Mouse (Mus musculus): ENCODE measurements around the gene Mdm4.

GRCm38 (mm10) chr1:133014196-133014595 is 16.2 kb downstream of the Mdm4 start:
- TF ChIP-seq GATA1 (IDR thresholded peaks at IDR 0.05; ENCODE audit: borderline replicate concordance, low read length) (no peak), FLI1 (IDR thresholded peaks at IDR 0.05; ENCODE audit: low read length) (no peak)

Measured in megakaryocyte, embryonic 14.5 days (primary cell).